Mouse (Mus musculus): ENCODE results near the gene Gnaz. TPM values are rescaled to one million over a fixed set of nuclear protein-coding genes. Genes with fewer than 3 reads are reported as not detected.
A peak's percentile ranks its signal among the peaks of the same experiment; 100 is the strongest.

Gnaz gene
- total and polyA plus RNA-seq, 2 experiments from 2014 or later: 106 to 140 TPM

DNA sequence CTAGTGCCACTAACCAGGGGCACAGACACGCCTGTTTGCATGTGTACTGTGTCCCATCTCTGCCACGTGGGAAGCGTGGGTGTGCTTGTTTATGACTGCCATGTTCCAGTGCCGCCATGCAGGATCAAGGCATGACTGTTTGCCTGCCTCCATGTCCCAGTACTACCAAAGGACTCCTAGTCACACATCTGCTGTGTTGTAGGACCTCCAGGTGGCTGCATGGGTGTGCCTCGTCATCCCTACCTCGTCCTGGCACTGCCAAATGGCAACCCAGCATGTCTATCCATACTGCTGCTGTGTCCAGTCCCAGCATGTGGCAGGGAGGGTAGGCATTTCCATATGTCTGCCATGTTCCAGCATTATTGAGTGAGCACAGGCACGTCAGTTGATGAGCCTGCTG, 38.7 kb upstream of the Gnaz start:
- TF ChIP-seq CTCF (IDR thresholded peaks at IDR 0.05; ENCODE audit: low read depth): no peak

DNA sequence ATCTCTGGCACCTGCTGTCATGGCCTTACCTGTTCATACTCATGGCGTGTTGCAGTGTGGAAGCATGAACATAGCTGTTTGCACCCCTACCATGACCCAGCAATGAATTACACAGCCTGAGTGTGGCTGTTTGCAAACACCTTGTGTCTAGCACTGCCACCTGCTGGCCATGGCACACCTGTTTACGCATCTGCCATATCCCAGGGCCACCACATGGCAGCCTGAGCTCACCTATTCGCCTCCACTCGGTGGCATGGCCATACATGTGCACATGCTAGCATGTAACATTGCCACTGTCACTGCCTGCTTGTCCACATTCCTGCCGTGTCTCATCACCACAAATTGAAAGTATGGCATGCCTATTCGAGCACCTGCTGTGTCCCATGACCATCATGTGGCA, 37.4 kb upstream of the Gnaz start:
- DNase-seq (no peak), ATAC-seq (no peak)
- H3K36me3 ChIP-seq (ENCODE audit: insufficient read depth): no peaks in the 10 kb centered on the region
- 74% methylated on average over 6 of the region's 6 CpGs for WGBS
- H3K27me3 ChIP-seq (ENCODE audit: insufficient read depth, low read length): no peaks in the 10 kb centered on the region
- no peak overlapping the region for H3K9ac ChIP-seq
- no peak overlapping the region for H3K4me2 ChIP-seq (ENCODE audit: low read depth)
- H3K9me3 ChIP-seq (ENCODE audit: low read length): no peaks in the 10 kb centered on the region
- no peak overlapping the region for H3K27ac ChIP-seq (ENCODE audit: low read depth, low read length)
- no peak overlapping the region for H3K4me3 ChIP-seq (ENCODE audit: low read depth, low read length)
- peaks cover 7% of the 10 kb centered on the region; the same call in 1 of the 2 replicates for H3K4me1 ChIP-seq (ENCODE audit: insufficient read depth)
- peak; percentile 51 for TF ChIP-seq CTCF (IDR thresholded peaks at IDR 0.05; ENCODE audit: low read depth)

More for the DNA sequence above, 38.7 kb upstream of the Gnaz start:
- Histone ChIP-seq H3K4me1 (ENCODE audit: insufficient read depth) (no peaks in the 10 kb centered on the region), H3K4me2 (ENCODE audit: low read depth) (no peak overlapping the region), H3K36me3 (ENCODE audit: insufficient read depth) (no peaks in the 10 kb centered on the region), H3K4me3 (ENCODE audit: low read depth, low read length) (no peak overlapping the region), H3K9me3 (ENCODE audit: low read length) (no peaks in the 10 kb centered on the region), H3K27ac (ENCODE audit: low read depth, low read length) (no peak overlapping the region), H3K27me3 (ENCODE audit: insufficient read depth, low read length) (no peaks in the 10 kb centered on the region), H3K9ac (no peak overlapping the region)
- DNase-seq: no peak
- WGBS: 85% methylated on average over 7 of the region's 7 CpGs
- ATAC-seq: no peak

DNA sequence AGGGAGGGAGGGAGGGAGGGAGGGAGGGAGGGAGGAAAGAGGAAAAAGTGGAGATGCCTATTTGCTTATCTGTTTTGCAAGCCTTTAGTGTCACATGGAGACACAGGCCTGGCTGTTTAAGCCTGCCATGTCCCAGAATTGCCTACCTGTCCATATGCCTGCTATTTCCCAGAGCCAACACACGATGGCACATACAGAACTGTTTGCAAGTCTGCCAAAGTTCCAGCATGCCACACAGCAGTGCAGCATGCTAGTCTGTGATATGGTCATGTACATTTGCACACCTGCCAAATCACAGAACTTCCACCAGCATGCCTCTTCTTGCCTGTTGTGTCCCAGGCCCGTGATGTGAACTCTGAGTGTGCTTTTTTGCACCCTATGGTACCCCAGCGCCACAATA, 36.4 kb upstream of the Gnaz start:
- Histone ChIP-seq H3K4me3 (ENCODE audit: low read depth, low read length) (no peak overlapping the region), H3K4me2 (ENCODE audit: low read depth) (no peak overlapping the region), H3K4me1 (ENCODE audit: insufficient read depth) (peaks cover 7% of the 10 kb centered on the region; the same call in 1 of the 2 replicates), H3K9me3 (ENCODE audit: low read length) (no peaks in the 10 kb centered on the region), H3K27ac (ENCODE audit: low read depth, low read length) (no peak overlapping the region), H3K36me3 (ENCODE audit: insufficient read depth) (no peaks in the 10 kb centered on the region), H3K9ac (no peak overlapping the region), H3K27me3 (ENCODE audit: insufficient read depth, low read length) (no peaks in the 10 kb centered on the region)
- no peak for DNase-seq
- no peak for ATAC-seq
- peak; percentile 55 for TF ChIP-seq CTCF (IDR thresholded peaks at IDR 0.05; ENCODE audit: low read depth)
- WGBS: 56% methylated on average over 3 of the region's 3 CpGs

DNA sequence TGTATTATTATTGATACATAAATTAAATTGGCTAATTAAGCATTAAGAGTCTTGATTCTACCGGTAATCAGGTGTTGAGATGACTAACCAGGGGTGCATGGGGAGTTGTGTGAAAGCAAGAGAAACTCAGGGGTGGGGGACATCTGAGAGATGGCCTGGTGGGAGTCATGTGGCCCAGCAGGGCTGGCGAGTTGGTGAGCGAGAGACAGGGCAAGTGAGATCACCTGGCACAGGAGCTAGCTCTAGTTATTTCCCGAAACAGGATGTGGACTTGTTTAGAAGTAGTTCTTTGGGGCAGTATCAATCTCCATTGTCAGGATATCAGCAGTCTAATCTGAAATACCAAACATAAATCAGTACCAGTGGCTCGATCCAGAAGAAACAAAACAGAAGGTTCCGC, 35.3 kb upstream of the Gnaz start:
- H3K9me3 ChIP-seq (ENCODE audit: low read length): no peaks in the 10 kb centered on the region
- ATAC-seq (no peak), DNase-seq (no peak)
- H3K36me3 ChIP-seq (ENCODE audit: insufficient read depth): no peaks in the 10 kb centered on the region
- H3K4me2 ChIP-seq (ENCODE audit: low read depth): no peak overlapping the region
- no peak for TF ChIP-seq CTCF (IDR thresholded peaks at IDR 0.05; ENCODE audit: low read depth)
- no peak overlapping the region for H3K27ac ChIP-seq (ENCODE audit: low read depth, low read length)
- no peak overlapping the region for H3K9ac ChIP-seq
- H3K27me3 ChIP-seq (ENCODE audit: insufficient read depth, low read length): no peaks in the 10 kb centered on the region
- no peak overlapping the region for H3K4me3 ChIP-seq (ENCODE audit: low read depth, low read length)
- H3K4me1 ChIP-seq (ENCODE audit: insufficient read depth): peaks cover 7% of the 10 kb centered on the region; the same call in 1 of the 2 replicates
- WGBS: 83% methylated on average over 6 of the region's 6 CpGs

DNA sequence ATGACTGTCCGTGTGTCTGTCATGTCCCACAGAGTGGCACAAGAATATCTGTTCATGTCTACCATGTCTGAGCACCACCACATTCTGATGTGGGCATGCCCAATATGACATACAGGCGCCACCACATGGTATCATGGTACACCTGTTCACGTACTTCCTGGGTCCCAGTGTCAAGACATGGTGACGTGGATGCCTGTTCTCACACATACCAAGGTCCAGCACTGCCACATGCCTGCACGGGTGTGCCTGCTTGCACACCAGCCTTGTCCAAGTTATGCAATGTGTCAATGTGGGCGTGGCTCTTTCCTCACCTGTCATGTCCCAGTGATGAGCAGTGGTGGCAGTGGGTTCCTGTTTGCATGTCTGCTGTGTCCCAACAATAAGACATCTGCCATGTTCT, 34.5 kb upstream of the Gnaz start:
- no peak for TF ChIP-seq CTCF (IDR thresholded peaks at IDR 0.05; ENCODE audit: low read depth)
- no peak for ATAC-seq

DNA sequence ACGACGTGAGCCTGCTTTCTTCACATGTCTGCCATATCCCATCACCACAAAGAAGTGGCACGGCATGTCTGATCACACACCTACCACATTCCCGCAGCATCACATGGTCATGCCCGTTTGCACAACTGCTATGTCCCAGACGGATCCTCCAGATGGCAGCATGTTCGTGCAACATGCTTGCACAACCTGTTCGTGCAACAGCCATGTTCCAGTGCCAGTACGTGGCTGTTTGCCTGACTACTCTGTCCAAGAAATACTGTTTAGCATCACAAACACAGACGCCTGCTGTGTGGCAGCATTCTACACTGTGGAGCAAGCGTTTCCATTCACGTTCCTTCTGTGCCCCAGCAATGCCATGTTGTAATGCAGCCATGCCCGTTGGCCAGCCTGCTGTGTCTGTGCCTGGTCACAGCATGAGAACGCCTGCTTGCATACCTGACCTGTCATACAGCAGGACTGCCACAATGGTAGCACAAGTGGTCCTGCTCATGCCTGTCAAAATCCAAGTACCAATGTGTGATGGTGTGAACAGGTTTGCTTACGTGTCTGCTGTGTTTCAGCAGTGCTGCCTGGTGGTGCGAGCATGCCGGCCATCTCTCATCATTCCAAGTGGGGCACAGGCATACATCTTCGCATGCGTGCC, 33.3 kb upstream of the Gnaz start:
- WGBS: 43% methylated on average over 19 of the region's 19 CpGs

More for the DNA sequence above, 34.5 kb upstream of the Gnaz start:
- Histone ChIP-seq H3K4me3 (ENCODE audit: low read depth, low read length) (no peak overlapping the region), H3K36me3 (ENCODE audit: insufficient read depth) (no peaks in the 10 kb centered on the region), H3K27ac (ENCODE audit: low read depth, low read length) (no peak overlapping the region), H3K9me3 (ENCODE audit: low read length) (no peaks in the 10 kb centered on the region), H3K9ac (no peak overlapping the region), H3K4me1 (ENCODE audit: insufficient read depth) (peaks cover 7% of the 10 kb centered on the region; the same call in 1 of the 2 replicates), H3K4me2 (ENCODE audit: low read depth) (no peak overlapping the region), H3K27me3 (ENCODE audit: insufficient read depth, low read length) (no peaks in the 10 kb centered on the region)
- 88% methylated on average over 6 of the region's 6 CpGs for WGBS
- no peak for DNase-seq

DNA sequence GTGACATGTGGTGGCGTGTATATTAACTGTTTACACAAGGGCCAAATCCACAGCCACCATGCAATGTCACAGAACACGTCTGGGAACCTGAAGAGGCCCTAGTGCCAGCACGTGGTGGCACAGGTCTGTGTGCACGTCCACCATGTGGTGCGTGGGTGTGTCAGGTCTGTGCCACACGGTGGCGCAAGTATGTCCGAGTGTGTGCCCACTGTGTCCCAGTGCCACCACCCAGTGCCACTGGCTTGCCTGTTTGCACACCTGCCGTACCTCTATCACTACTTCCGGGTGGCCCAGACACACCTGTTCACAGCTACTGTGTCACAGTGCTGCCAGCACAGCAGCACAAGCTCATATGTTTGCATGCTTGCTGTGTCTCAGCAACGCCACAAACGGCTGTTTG, 32.5 kb upstream of the Gnaz start:
- no peak for ATAC-seq
- Histone ChIP-seq H3K9ac (no peak overlapping the region), H3K27ac (ENCODE audit: low read depth, low read length) (no peak overlapping the region), H3K9me3 (ENCODE audit: low read length) (no peaks in the 10 kb centered on the region), H3K4me1 (ENCODE audit: insufficient read depth) (peaks cover 7% of the 10 kb centered on the region; the same call in 1 of the 2 replicates), H3K4me2 (ENCODE audit: low read depth) (no peak overlapping the region), H3K27me3 (ENCODE audit: insufficient read depth, low read length) (no peaks in the 10 kb centered on the region), H3K36me3 (ENCODE audit: insufficient read depth) (no peaks in the 10 kb centered on the region), H3K4me3 (ENCODE audit: low read depth, low read length) (no peak overlapping the region)
- TF ChIP-seq CTCF (IDR thresholded peaks at IDR 0.05; ENCODE audit: low read depth): 0 out of 2 replicates have a peak, but pooled peaks have one; percentile 1
- 78% methylated on average over 12 of the region's 12 CpGs for WGBS
- DNase-seq: no peak

More for the DNA sequence above, 33.3 kb upstream of the Gnaz start:
- Histone ChIP-seq H3K4me1 (ENCODE audit: insufficient read depth) (peaks cover 7% of the 10 kb centered on the region; the same call in 1 of the 2 replicates), H3K4me3 (ENCODE audit: low read depth, low read length) (no peak overlapping the region), H3K9me3 (ENCODE audit: low read length) (no peaks in the 10 kb centered on the region), H3K27ac (ENCODE audit: low read depth, low read length) (peak overlapping the region; percentile 50; the same call in 1 of the 2 replicates), H3K4me2 (ENCODE audit: low read depth) (no peak overlapping the region), H3K36me3 (ENCODE audit: insufficient read depth) (no peaks in the 10 kb centered on the region), H3K9ac (no peak overlapping the region), H3K27me3 (ENCODE audit: insufficient read depth, low read length) (no peaks in the 10 kb centered on the region)
- ATAC-seq: peak; percentile 82
- peak; percentile 57 for TF ChIP-seq CTCF (IDR thresholded peaks at IDR 0.05; ENCODE audit: low read depth)
- peak; percentile 90 for DNase-seq

Data from forebrain, postnatal 0 days (tissue).